In the genomic region with DNA sequence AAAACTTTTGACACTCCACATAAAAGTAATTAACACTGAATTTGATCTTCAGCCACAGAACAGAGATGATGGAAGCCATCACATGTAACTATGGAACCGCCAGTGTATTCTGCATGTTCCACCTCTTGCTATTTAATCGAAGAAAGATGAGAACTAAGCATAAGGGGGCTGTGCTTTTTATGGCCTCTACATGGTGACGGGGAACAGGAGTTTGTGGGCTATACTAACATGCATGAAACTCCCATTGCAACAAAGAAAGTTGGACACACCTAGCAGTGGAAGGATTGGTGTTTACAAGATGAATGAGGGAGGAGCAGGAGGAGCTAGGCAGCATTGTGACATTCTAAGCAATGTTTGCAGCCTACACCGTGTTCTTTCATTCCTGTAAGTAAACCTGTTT, we compare ENCODE assay signal across 36 mouse cellular contexts. TPM values are rescaled to one million over a fixed set of nuclear protein-coding genes. Genes with fewer than 3 reads are reported as not detected.
"Had no signal": no experiment of that assay in that cellular context is flagged by ENCODE, and none has a peak within 500 bp of the region (broad histone marks: within the 10 kb centered on the region; RNA-seq: fewer than 3 reads in every experiment).

A gene (plus strand): TSS at position 301 of the 400 bp plus-strand sequence.

- H3K4me1 ChIP-seq: heart, embryonic 13.5 days; heart, embryonic 15.5 days; hindbrain, embryonic 13.5 days; hindbrain, embryonic 15.5 days; kidney, embryonic 15.5 days; limb, embryonic 12.5 days; liver, embryonic 12.5 days had no signal

- H3K4me2 ChIP-seq: heart, embryonic 11.5 days; heart, embryonic 13.5 days; heart, embryonic 15.5 days; hindbrain, embryonic 13.5 days; hindbrain, embryonic 15.5 days; kidney, embryonic 15.5 days; limb, embryonic 12.5 days; liver, embryonic 12.5 days had no signal

- H3K36me3 ChIP-seq: heart, embryonic 13.5 days; heart, embryonic 15.5 days; hindbrain, embryonic 13.5 days; hindbrain, embryonic 15.5 days; kidney, embryonic 15.5 days; limb, embryonic 12.5 days; liver, embryonic 12.5 days had no signal

- H3K27me3 ChIP-seq: heart, embryonic 13.5 days; heart, embryonic 15.5 days; hindbrain, embryonic 13.5 days; hindbrain, embryonic 15.5 days; kidney, embryonic 15.5 days; limb, embryonic 12.5 days; liver, embryonic 12.5 days had no signal

- H3K27ac ChIP-seq: heart, adult 2 months; heart, embryonic 13.5 days; heart, embryonic 15.5 days; hindbrain, embryonic 13.5 days; hindbrain, embryonic 15.5 days; hindbrain, postnatal 0 days; kidney, embryonic 15.5 days; kidney, postnatal 0 days; limb, embryonic 12.5 days; liver, embryonic 12.5 days; liver, embryonic 14.5 days had no signal

- ATAC-seq: hindbrain, postnatal 0 days; intestine, embryonic 16.5 days; liver, embryonic 12.5 days had no signal

- H3K4me3 ChIP-seq: heart, adult 2 months; heart, embryonic 13.5 days; heart, embryonic 15.5 days; hindbrain, embryonic 13.5 days; hindbrain, embryonic 15.5 days; kidney, embryonic 15.5 days; limb, embryonic 12.5 days; liver, embryonic 12.5 days had no signal

- H3K9me3 ChIP-seq: heart, embryonic 13.5 days; heart, embryonic 15.5 days; hindbrain, embryonic 13.5 days; hindbrain, embryonic 15.5 days; kidney, embryonic 15.5 days; limb, embryonic 12.5 days; liver, embryonic 12.5 days had no signal

- DNase-seq: gastrocnemius, postnatal 14 days; gastrocnemius, postnatal 36 days; heart, adult 11 months; heart, adult 2 months; heart, postnatal 14 days; heart, postnatal 36 days; kidney, adult 11 months; kidney, postnatal 14 days; layer of hippocampus, adult 9-11 months; layer of hippocampus, postnatal 36 days; left cerebral cortex, postnatal 4 days had no signal

- H3K9ac ChIP-seq: heart, embryonic 13.5 days; heart, embryonic 15.5 days; hindbrain, embryonic 13.5 days; hindbrain, embryonic 15.5 days; kidney, embryonic 15.5 days; limb, embryonic 12.5 days; liver, embryonic 12.5 days; liver, embryonic 14.5 days had no signal

RNA-seq across cellular contexts. Expression of the gene that starts here (rescaled TPM):
- total RNA-seq: gastrocnemius, adult 18-20 months; gastrocnemius, adult 8-10 months; gastrocnemius, postnatal 14 days; gastrocnemius, postnatal 36 days; heart, adult 2 months; heart, postnatal 14 days; heart, postnatal 36 days; hematopoietic stem cell, adult 5-6 weeks; left cerebral cortex, adult 18-20 months; left cerebral cortex, postnatal 25 days; liver, adult 2 months had no signal
- polyA plus RNA-seq: gonadal fat pad, adult 2 months; heart, adult 2 months; heart, embryonic 11.5 days; heart, embryonic 13.5 days; heart, postnatal 0 days; hindbrain, embryonic 11.5 days; hindbrain, embryonic 13.5 days; hindbrain, embryonic 15.5 days; hindbrain, postnatal 0 days; intestine, embryonic 14.5 days; intestine, embryonic 16.5 days; kidney, adult 2 months; kidney, embryonic 15.5 days; kidney, postnatal 0 days; large intestine, adult 2 months; liver, adult 2 months; liver, embryonic 12.5 days; liver, embryonic 14.5 days; liver, embryonic 16.5 days had no signal
